Mouse (Mus musculus): ENCODE results near the gene Kdm4a.

GRCm38 (mm10) chr4:118147090-118147489 lies 32.8 kb downstream of the Kdm4a start:
- no peak for TF ChIP-seq CEBPB (IDR thresholded peaks at IDR 0.05; ENCODE audit: insufficient read depth, poor library complexity, severe bottlenecking)
- TF ChIP-seq POLR2A (IDR thresholded peaks at IDR 0.05; ENCODE audit: insufficient read length, low read depth): no peak
- no peak for TF ChIP-seq E2F4 (IDR thresholded peaks at IDR 0.05; ENCODE audit: insufficient read depth)
- TF ChIP-seq SRF (IDR thresholded peaks at IDR 0.05; ENCODE audit: control insufficient read depth, insufficient read length, low read depth): no peak

All from myocyte (in vitro differentiated cells).